Mouse (Mus musculus) lung, embryonic 16.5 days (tissue): ENCODE measurements at regions not wholly inside any gene's neighbourhood (a gene's known extent, or its start where the extent isn't known, plus 50 kb on each side); places are given as distances from the start of the nearest gene placed in this dataset.

ENCODE experiments used
- ATAC-seq: fragments of 200-750 bp; cut with Nextera tagmentation; 2 replicates; pipeline ENCODE4 v1.8.0; 2017; ENCODE audit warnings: low read depth, mild to moderate bottlenecking, moderate library complexity
- H3K27ac ChIP-seq: fragments of 300-500 bp; sonication (generic); 2 replicates; pipeline ENCODE4 v1.5.1; 2014; ENCODE audit warnings: mild to moderate bottlenecking, control low read depth, low read length
- H3K27me3 ChIP-seq: fragments of 300-500 bp; sonication (generic); 2 replicates; pipeline ENCODE4 v1.6.1; 2014; ENCODE audit warnings: low read depth, low read length, mixed read lengths; ENCODE audit not compliant: control insufficient read depth, insufficient read depth
- H3K36me3 ChIP-seq: fragments of 300-500 bp; sonication (generic); 2 replicates; pipeline ENCODE4 v1.6.1; 2014; ENCODE audit warnings: low read length; ENCODE audit not compliant: control insufficient read depth, insufficient read depth
- H3K4me1 ChIP-seq: fragments of 300-500 bp; sonication (generic); replicated peaks from 2 replicates; pipeline ENCODE4 v1.6.1; 2014; ENCODE audit warnings: low read length, mixed read lengths; ENCODE audit not compliant: control insufficient read depth, insufficient read depth
- H3K4me2 ChIP-seq: fragments of 300-500 bp; sonication (generic); 2 replicates; pipeline ENCODE4 v1.6.1; 2014; ENCODE audit warnings: low read depth, low read length, control low read depth
- H3K4me3 ChIP-seq: fragments of 300-500 bp; sonication (generic); 2 replicates; pipeline ENCODE4 v1.5.1; 2014; ENCODE audit warnings: mild to moderate bottlenecking, low read length, control low read depth
- H3K9ac ChIP-seq: fragments of 300-500 bp; sonication (generic); 2 replicates; pipeline ENCODE4 v1.6.1; 2014; ENCODE audit warnings: low read length, control low read depth
- H3K9me3 ChIP-seq: fragments of 300-500 bp; sonication (generic); 2 replicates; pipeline ENCODE4 v1.6.1; 2016; ENCODE audit warnings: low read length; ENCODE audit not compliant: control insufficient read depth
- WGBS: fragments of 180-500 bp; shearing (Covaris S2); extraction: QIAGEN DNeasy Blood & Tissue Kit; methylation state at CpG from one replicate; pipeline ENCODE4 v1.1.7; 2014; 5-methylcytosine and 5-hydroxymethylcytosine counted together

- Histone ChIP-seq H3K27me3 (no peaks in the 10 kb centered on the region), H3K4me3 (no peak overlapping the region), H3K4me2 (no peak overlapping the region), H3K9ac (no peak overlapping the region), H3K27ac (no peak overlapping the region), H3K36me3 (no peaks in the 10 kb centered on the region), H3K9me3 (no peaks in the 10 kb centered on the region), H3K4me1 (no peaks in the 10 kb centered on the region)
- WGBS, result 68% methylated on average over 2 of the region's 2 CpGs
- no peak for ATAC-seq
These were observed 86.8 kb upstream of the D1Pas1 start for GRCm38 (mm10) chr1:186880391-186880790.

GRCm38 (mm10) chr1:186860608-186861444 is 106.4 kb upstream of the D1Pas1 start:
- Histone ChIP-seq H3K4me3 (no peak overlapping the region), H3K27ac (no peak overlapping the region), H3K9ac (no peak overlapping the region), H3K4me1 (no peaks in the 10 kb centered on the region), H3K36me3 (no peaks in the 10 kb centered on the region), H3K4me2 (no peak overlapping the region), H3K9me3 (no peaks in the 10 kb centered on the region), H3K27me3 (no peaks in the 10 kb centered on the region)
- 57% methylated on average over 10 of the region's 10 CpGs for WGBS
- ATAC-seq, result no peak

- Histone ChIP-seq H3K9me3 (no peaks in the 10 kb centered on the region), H3K4me2 (no peak overlapping the region), H3K27me3 (no peaks in the 10 kb centered on the region), H3K36me3 (no peaks in the 10 kb centered on the region), H3K27ac (no peak overlapping the region), H3K4me3 (no peak overlapping the region), H3K4me1 (no peaks in the 10 kb centered on the region), H3K9ac (no peak overlapping the region)
- 62% methylated on average over 21 of the region's 21 CpGs for WGBS
- ATAC-seq, result peak; percentile 90
These were observed 108.9 kb upstream of the D1Pas1 start for GRCm38 (mm10) chr1:186858285-186858684.

GRCm38 (mm10) chr1:186855474-186856036 is 106.4 kb upstream of the Rrp15 start:
- peak; percentile 50; the same call in 1 of the 2 replicates for ATAC-seq
- no peak overlapping the region for H3K4me3 ChIP-seq
- H3K4me1 ChIP-seq, result no peaks in the 10 kb centered on the region
- no peaks in the 10 kb centered on the region for H3K9me3 ChIP-seq
- no peaks in the 10 kb centered on the region for H3K36me3 ChIP-seq
- no peak overlapping the region for H3K9ac ChIP-seq
- H3K4me2 ChIP-seq, result no peak overlapping the region
- WGBS, result 26% methylated on average over 3 of the region's 3 CpGs
- H3K27ac ChIP-seq, result no peak overlapping the region
- H3K27me3 ChIP-seq, result no peaks in the 10 kb centered on the region

- no peak overlapping the region for H3K4me3 ChIP-seq
- H3K9ac ChIP-seq, result no peak overlapping the region
- peaks cover 5% of the 10 kb centered on the region for H3K27me3 ChIP-seq
- no peak for ATAC-seq
- H3K4me2 ChIP-seq, result no peak overlapping the region
- no peaks in the 10 kb centered on the region for H3K36me3 ChIP-seq
- H3K9me3 ChIP-seq, result no peaks in the 10 kb centered on the region
- no peaks in the 10 kb centered on the region for H3K4me1 ChIP-seq
- H3K27ac ChIP-seq, result no peak overlapping the region
- 84% methylated on average over 7 of the region's 7 CpGs for WGBS
These were observed 96.1 kb upstream of the Rrp15 start for GRCm38 (mm10) chr1:186845256-186845655.

GRCm38 (mm10) chr1:186833896-186834800 is 85.0 kb upstream of the Rrp15 start:
- peak overlapping the region; percentile 17; the same call in 1 of the 2 replicates for H3K9ac ChIP-seq
- H3K36me3 ChIP-seq, result no peaks in the 10 kb centered on the region
- H3K9me3 ChIP-seq, result no peaks in the 10 kb centered on the region
- peak overlapping the region; percentile 41 for H3K4me3 ChIP-seq
- H3K27me3 ChIP-seq, result peaks cover 23% of the 10 kb centered on the region
- peak overlapping the region; percentile 65 for H3K4me2 ChIP-seq
- no peak for ATAC-seq
- H3K27ac ChIP-seq, result no peak overlapping the region
- under 1% methylated on average over 43 of the region's 43 CpGs for WGBS
- H3K4me1 ChIP-seq, result peaks cover 6% of the 10 kb centered on the region; the same call in 1 of the 2 replicates

- peak overlapping the region; percentile 65 for H3K4me2 ChIP-seq
- peaks cover 23% of the 10 kb centered on the region for H3K27me3 ChIP-seq
- peak; percentile 15; the same call in 1 of the 2 replicates for ATAC-seq
- WGBS, result 1% methylated on average over 17 of the region's 17 CpGs
- H3K4me3 ChIP-seq, result peak overlapping the region; percentile 41
- no peaks in the 10 kb centered on the region for H3K9me3 ChIP-seq
- H3K9ac ChIP-seq, result no peak overlapping the region
- no peak overlapping the region for H3K27ac ChIP-seq
- peaks cover 6% of the 10 kb centered on the region; the same call in 1 of the 2 replicates for H3K4me1 ChIP-seq
- H3K36me3 ChIP-seq, result no peaks in the 10 kb centered on the region
These were observed 84.3 kb upstream of the Rrp15 start for GRCm38 (mm10) chr1:186833441-186833895.

- no peak overlapping the region for H3K4me3 ChIP-seq
- H3K4me1 ChIP-seq, result no peaks in the 10 kb centered on the region
- H3K9ac ChIP-seq, result no peak overlapping the region
- H3K27me3 ChIP-seq, result peaks cover 9% of the 10 kb centered on the region
- no peak overlapping the region for H3K27ac ChIP-seq
- H3K4me2 ChIP-seq, result no peak overlapping the region
- H3K9me3 ChIP-seq, result no peaks in the 10 kb centered on the region
- H3K36me3 ChIP-seq, result no peaks in the 10 kb centered on the region
- WGBS, result 19% methylated on average over 3 of the region's 3 CpGs
- ATAC-seq, result no peak
These were observed 78.6 kb upstream of the Rrp15 start for GRCm38 (mm10) chr1:186827773-186828172.
